Mouse (Mus musculus) midbrain, embryonic 15.5 days (tissue): ENCODE measurements at regions not wholly inside any gene's neighbourhood (a gene's known extent, or its start where the extent isn't known, plus 50 kb on each side); places are given as distances from the start of the nearest gene placed in this dataset.

ENCODE experiments used
- ATAC-seq: fragments of 200-750 bp; cut with Nextera tagmentation; replicated peaks from 2 replicates; pipeline ENCODE4 v1.8.0; 2017; ENCODE audit warnings: moderate TSS enrichment
- H3K27ac ChIP-seq: fragments of 300-500 bp; sonication (generic); 2 replicates; pipeline ENCODE4 v1.5.1; 2015; ENCODE audit warnings: mild to moderate bottlenecking, inconsistent platforms
- H3K27me3 ChIP-seq: fragments of 300-500 bp; sonication (generic); replicated peaks from 2 replicates; pipeline ENCODE4 v1.6.1; 2015; ENCODE audit warnings: inconsistent platforms
- H3K36me3 ChIP-seq: fragments of 300-500 bp; sonication (generic); replicated peaks from 2 replicates; pipeline ENCODE4 v1.6.1; 2015; ENCODE audit warnings: inconsistent platforms
- H3K4me1 ChIP-seq: fragments of 300-500 bp; sonication (generic); 2 replicates; pipeline ENCODE4 v1.6.1; 2015; ENCODE audit warnings: inconsistent platforms
- H3K4me2 ChIP-seq: fragments of 300-500 bp; sonication (generic); 2 replicates; pipeline ENCODE4 v1.6.1; 2015; ENCODE audit warnings: inconsistent platforms, mild to moderate bottlenecking, moderate library complexity
- H3K4me3 ChIP-seq: fragments of 300-500 bp; sonication (generic); 2 replicates; pipeline ENCODE4 v1.5.1; 2015; ENCODE audit warnings: mild to moderate bottlenecking, inconsistent platforms
- H3K9ac ChIP-seq: fragments of 300-500 bp; sonication (generic); 2 replicates; pipeline ENCODE4 v1.6.1; 2015; ENCODE audit warnings: mild to moderate bottlenecking, inconsistent platforms
- H3K9me3 ChIP-seq: fragments of 300-500 bp; sonication (generic); 2 replicates; pipeline ENCODE4 v1.6.1; 2016; ENCODE audit warnings: inconsistent platforms
- WGBS: fragments of 180-500 bp; shearing (Covaris S2); methylation state at CpG from one replicate; pipeline ENCODE4 v1.1.7; 2015; ENCODE audit warnings: mixed read lengths; 5-methylcytosine and 5-hydroxymethylcytosine counted together

- no peak overlapping the region for H3K4me3 ChIP-seq
- H3K9me3 ChIP-seq: no peaks in the 10 kb centered on the region
- no peak for ATAC-seq
- no peaks in the 10 kb centered on the region for H3K27me3 ChIP-seq
- no peak overlapping the region for H3K27ac ChIP-seq
- no peak overlapping the region for H3K4me2 ChIP-seq
- H3K9ac ChIP-seq: no peak overlapping the region
- H3K36me3 ChIP-seq: no peaks in the 10 kb centered on the region
- WGBS: 53% methylated on average over 2 of the region's 2 CpGs
- 0 out of 2 replicates have a peak, but pooled peaks cover 4% of the 10 kb centered on the region for H3K4me1 ChIP-seq
Measured at GRCm38 (mm10) chr9:117967080-117967479, 73.2 kb upstream of the Azi2 start.

GRCm38 (mm10) chr9:117966326-117966989 lies 73.8 kb upstream of the Azi2 start:
- ATAC-seq: peak; percentile 63
- Histone ChIP-seq H3K9ac (no peak overlapping the region; the same call in 1 of the 2 replicates), H3K4me2 (no peak overlapping the region), H3K36me3 (no peaks in the 10 kb centered on the region), H3K4me1 (0 out of 2 replicates have a peak, but pooled peaks cover 4% of the 10 kb centered on the region), H3K27me3 (no peaks in the 10 kb centered on the region), H3K9me3 (no peaks in the 10 kb centered on the region), H3K4me3 (no peak overlapping the region), H3K27ac (no peak overlapping the region)
- 59% methylated on average over 10 of the region's 10 CpGs for WGBS

- no peak overlapping the region for H3K4me2 ChIP-seq
- H3K4me1 ChIP-seq: 0 out of 2 replicates have a peak, but pooled peaks cover 4% of the 10 kb centered on the region
- H3K9me3 ChIP-seq: no peaks in the 10 kb centered on the region
- no peak overlapping the region for H3K4me3 ChIP-seq
- H3K27me3 ChIP-seq: no peaks in the 10 kb centered on the region
- no peak for ATAC-seq
- H3K9ac ChIP-seq: no peak overlapping the region
- H3K36me3 ChIP-seq: no peaks in the 10 kb centered on the region
- 66% methylated on average over 9 of the region's 9 CpGs for WGBS
- no peak overlapping the region for H3K27ac ChIP-seq
Measured at GRCm38 (mm10) chr9:117962088-117963030, 77.9 kb upstream of the Azi2 start.

GRCm38 (mm10) chr9:117959845-117960244 lies 80.5 kb upstream of the Azi2 start:
- H3K4me2 ChIP-seq: no peak overlapping the region
- H3K27me3 ChIP-seq: no peaks in the 10 kb centered on the region
- no peak for ATAC-seq
- WGBS: 96% methylated on average over 2 of the region's 2 CpGs
- no peak overlapping the region for H3K27ac ChIP-seq
- no peaks in the 10 kb centered on the region for H3K9me3 ChIP-seq
- no peak overlapping the region for H3K9ac ChIP-seq
- no peaks in the 10 kb centered on the region for H3K36me3 ChIP-seq
- no peak overlapping the region for H3K4me3 ChIP-seq
- 0 out of 2 replicates have a peak, but pooled peaks cover 6% of the 10 kb centered on the region for H3K4me1 ChIP-seq

- Histone ChIP-seq H3K9ac (no peak overlapping the region), H3K36me3 (no peaks in the 10 kb centered on the region), H3K4me2 (no peak overlapping the region), H3K4me1 (0 out of 2 replicates have a peak, but pooled peaks cover 6% of the 10 kb centered on the region), H3K4me3 (no peak overlapping the region), H3K27ac (0 out of 2 replicates have a peak overlapping the region, but pooled peaks have one; percentile 23), H3K27me3 (no peaks in the 10 kb centered on the region), H3K9me3 (no peaks in the 10 kb centered on the region)
- no peak for ATAC-seq
- 57% methylated on average over 2 of the region's 2 CpGs for WGBS
Measured at GRCm38 (mm10) chr9:117957195-117957594, 83.1 kb upstream of the Azi2 start.

- H3K27me3 ChIP-seq: no peaks in the 10 kb centered on the region
- H3K4me3 ChIP-seq: no peak overlapping the region
- H3K4me2 ChIP-seq: no peak overlapping the region
- no peaks in the 10 kb centered on the region for H3K36me3 ChIP-seq
- whole genome bisulfite sequencing: 24% methylated on average over 2 of the region's 2 CpGs
- H3K9ac ChIP-seq: no peak overlapping the region
- peak overlapping the region; percentile 23; the same call in 1 of the 2 replicates for H3K27ac ChIP-seq
- no peak for ATAC-seq
- H3K4me1 ChIP-seq: 0 out of 2 replicates have a peak, but pooled peaks cover 6% of the 10 kb centered on the region
- H3K9me3 ChIP-seq: no peaks in the 10 kb centered on the region
Measured at GRCm38 (mm10) chr9:117956691-117957090, 83.6 kb upstream of the Azi2 start.

- H3K36me3 ChIP-seq: no peaks in the 10 kb centered on the region
- H3K4me1 ChIP-seq: 0 out of 2 replicates have a peak, but pooled peaks cover 3% of the 10 kb centered on the region
- ATAC-seq: no peak
- no peaks in the 10 kb centered on the region for H3K27me3 ChIP-seq
- 83% methylated on average over 7 of the region's 7 CpGs for WGBS
- H3K9me3 ChIP-seq: no peaks in the 10 kb centered on the region
- H3K27ac ChIP-seq: no peak overlapping the region
- H3K4me3 ChIP-seq: no peak overlapping the region
- H3K4me2 ChIP-seq: no peak overlapping the region
- H3K9ac ChIP-seq: no peak overlapping the region
Measured at GRCm38 (mm10) chr9:117927466-117927847, 112.8 kb upstream of the Azi2 start.

GRCm38 (mm10) chr9:117926700-117927465 lies 113.4 kb upstream of the Azi2 start:
- Histone ChIP-seq H3K27ac (no peak overlapping the region), H3K4me3 (no peak overlapping the region), H3K36me3 (no peaks in the 10 kb centered on the region), H3K9me3 (no peaks in the 10 kb centered on the region), H3K4me2 (no peak overlapping the region), H3K9ac (no peak overlapping the region), H3K4me1 (0 out of 2 replicates have a peak, but pooled peaks cover 3% of the 10 kb centered on the region), H3K27me3 (no peaks in the 10 kb centered on the region)
- WGBS: 83% methylated on average over 5 of the region's 5 CpGs
- no peak for ATAC-seq

GRCm38 (mm10) chr9:117922992-117923391 lies 117.3 kb upstream of the Azi2 start:
- WGBS: 62% methylated on average over 4 of the region's 4 CpGs
- ATAC-seq: no peak

GRCm38 (mm10) chr9:117907895-117908424 lies 132.3 kb upstream of the Azi2 start:
- no peak overlapping the region for H3K4me2 ChIP-seq
- no peaks in the 10 kb centered on the region for H3K36me3 ChIP-seq
- no peaks in the 10 kb centered on the region for H3K27me3 ChIP-seq
- no peak overlapping the region for H3K27ac ChIP-seq
- no peaks in the 10 kb centered on the region for H3K4me1 ChIP-seq
- H3K9ac ChIP-seq: no peak overlapping the region
- ATAC-seq: no peak
- no peak overlapping the region for H3K4me3 ChIP-seq
- H3K9me3 ChIP-seq: no peaks in the 10 kb centered on the region
- WGBS: 94% methylated on average over 10 of the region's 10 CpGs

More at GRCm38 (mm10) chr9:117922992-117923391, 117.3 kb upstream of the Azi2 start:
- no peaks in the 10 kb centered on the region for H3K36me3 ChIP-seq
- no peak overlapping the region for H3K4me3 ChIP-seq
- no peaks in the 10 kb centered on the region for H3K27me3 ChIP-seq
- H3K4me1 ChIP-seq: 0 out of 2 replicates have a peak, but pooled peaks cover 3% of the 10 kb centered on the region
- no peak overlapping the region for H3K9ac ChIP-seq
- no peak overlapping the region for H3K4me2 ChIP-seq
- no peaks in the 10 kb centered on the region for H3K9me3 ChIP-seq
- H3K27ac ChIP-seq: no peak overlapping the region

GRCm38 (mm10) chr9:117905045-117905747 lies 135.1 kb upstream of the Azi2 start:
- WGBS: 83% methylated on average over 10 of the region's 10 CpGs
- no peaks in the 10 kb centered on the region for H3K36me3 ChIP-seq
- H3K4me2 ChIP-seq: no peak overlapping the region
- H3K9ac ChIP-seq: no peak overlapping the region
- H3K9me3 ChIP-seq: no peaks in the 10 kb centered on the region
- no peak overlapping the region for H3K4me3 ChIP-seq
- no peak overlapping the region for H3K27ac ChIP-seq
- H3K27me3 ChIP-seq: no peaks in the 10 kb centered on the region
- no peak for ATAC-seq
- H3K4me1 ChIP-seq: no peaks in the 10 kb centered on the region
